Mouse (Mus musculus): ENCODE measurements around the gene Acox1. TPM values are rescaled to one million over a fixed set of nuclear protein-coding genes. Genes with fewer than 3 reads are reported as not detected.

Gene Acox1
- polyA plus RNA-seq, 1 experiment from 2014 or later: 38.6 TPM

GRCm38 (mm10) chr11:116185836-116186235 is 13.0 kb downstream of the Acox1 start:
- ATAC-seq (replicated peaks; ENCODE audit: extremely low read depth, insufficient read depth, low FRiP score): no peak
- H3K27me3 ChIP-seq (ENCODE audit: control insufficient read depth, insufficient read depth, low read length): no peaks in the 10 kb centered on the region
- no peaks in the 10 kb centered on the region for H3K9me3 ChIP-seq (replicated peaks; ENCODE audit: control insufficient read depth, low read length)
- H3K4me3 ChIP-seq (ENCODE audit: low read length): no peak overlapping the region
- H3K4me1 ChIP-seq (ENCODE audit: control insufficient read depth, insufficient read depth, low read length): peaks cover 5% of the 10 kb centered on the region
- H3K27ac ChIP-seq (ENCODE audit: low read length): peak overlapping the region; percentile 17; the same call in 1 of the 2 replicates
- WGBS: 68% methylated on average over 3 of the region's 3 CpGs
- peaks cover 25% of the 10 kb centered on the region for H3K36me3 ChIP-seq (ENCODE audit: control insufficient read depth, insufficient read depth)
- H3K9ac ChIP-seq (ENCODE audit: low read length): no peak overlapping the region
- H3K4me2 ChIP-seq (ENCODE audit: low read depth, low read length): no peak overlapping the region

GRCm38 (mm10) chr11:116178411-116179121 is 20.3 kb downstream of the Acox1 start:
- peaks cover 55% of the 10 kb centered on the region for H3K36me3 ChIP-seq (ENCODE audit: control insufficient read depth, insufficient read depth)
- H3K4me3 ChIP-seq (ENCODE audit: low read length): no peak overlapping the region
- no peak overlapping the region for H3K9ac ChIP-seq (ENCODE audit: low read length)
- 86% methylated on average over 20 of the region's 20 CpGs for WGBS
- no peaks in the 10 kb centered on the region for H3K9me3 ChIP-seq (replicated peaks; ENCODE audit: control insufficient read depth, low read length)
- no peaks in the 10 kb centered on the region for H3K27me3 ChIP-seq (ENCODE audit: control insufficient read depth, insufficient read depth, low read length)
- no peaks in the 10 kb centered on the region for H3K4me1 ChIP-seq (ENCODE audit: control insufficient read depth, insufficient read depth, low read length)
- no peak overlapping the region for H3K27ac ChIP-seq (ENCODE audit: low read length)
- H3K4me2 ChIP-seq (ENCODE audit: low read depth, low read length): no peak overlapping the region
- no peak for ATAC-seq (replicated peaks; ENCODE audit: extremely low read depth, insufficient read depth, low FRiP score)

GRCm38 (mm10) chr11:116176010-116176409 is 22.8 kb downstream of the Acox1 start:
- no peak overlapping the region for H3K9ac ChIP-seq (ENCODE audit: low read length)
- WGBS: 86% methylated on average over 7 of the region's 7 CpGs
- no peaks in the 10 kb centered on the region for H3K4me1 ChIP-seq (ENCODE audit: control insufficient read depth, insufficient read depth, low read length)
- no peak overlapping the region for H3K4me2 ChIP-seq (ENCODE audit: low read depth, low read length)
- H3K9me3 ChIP-seq (replicated peaks; ENCODE audit: control insufficient read depth, low read length): no peaks in the 10 kb centered on the region
- H3K4me3 ChIP-seq (ENCODE audit: low read length): no peak overlapping the region
- H3K27me3 ChIP-seq (ENCODE audit: control insufficient read depth, insufficient read depth, low read length): no peaks in the 10 kb centered on the region
- H3K36me3 ChIP-seq (ENCODE audit: control insufficient read depth, insufficient read depth): peaks cover 63% of the 10 kb centered on the region
- ATAC-seq (replicated peaks; ENCODE audit: extremely low read depth, insufficient read depth, low FRiP score): no peak
- no peak overlapping the region for H3K27ac ChIP-seq (ENCODE audit: low read length)

- H3K36me3 ChIP-seq (ENCODE audit: control insufficient read depth, insufficient read depth): peaks cover 53% of the 10 kb centered on the region
- no peak for ATAC-seq (replicated peaks; ENCODE audit: extremely low read depth, insufficient read depth, low FRiP score)
- H3K9ac ChIP-seq (ENCODE audit: low read length): no peak overlapping the region
- no peak overlapping the region for H3K4me2 ChIP-seq (ENCODE audit: low read depth, low read length)
- WGBS: 91% methylated on average over 22 of the region's 22 CpGs
- H3K9me3 ChIP-seq (replicated peaks; ENCODE audit: control insufficient read depth, low read length): no peaks in the 10 kb centered on the region
- H3K27me3 ChIP-seq (ENCODE audit: control insufficient read depth, insufficient read depth, low read length): no peaks in the 10 kb centered on the region
- no peaks in the 10 kb centered on the region for H3K4me1 ChIP-seq (ENCODE audit: control insufficient read depth, insufficient read depth, low read length)
- H3K4me3 ChIP-seq (ENCODE audit: low read length): no peak overlapping the region
- no peak overlapping the region for H3K27ac ChIP-seq (ENCODE audit: low read length)
Measured at GRCm38 (mm10) chr11:116174775-116175448, 23.9 kb downstream of the Acox1 start.

- no peak for ATAC-seq (replicated peaks; ENCODE audit: extremely low read depth, insufficient read depth, low FRiP score)
- Histone ChIP-seq H3K27ac (ENCODE audit: low read length) (no peak overlapping the region), H3K4me1 (ENCODE audit: control insufficient read depth, insufficient read depth, low read length) (peaks cover 2% of the 10 kb centered on the region; the same call in 1 of the 2 replicates), H3K9ac (ENCODE audit: low read length) (no peak overlapping the region), H3K27me3 (ENCODE audit: control insufficient read depth, insufficient read depth, low read length) (no peaks in the 10 kb centered on the region), H3K36me3 (ENCODE audit: control insufficient read depth, insufficient read depth) (peaks cover 35% of the 10 kb centered on the region), H3K9me3 (replicated peaks; ENCODE audit: control insufficient read depth, low read length) (no peaks in the 10 kb centered on the region), H3K4me2 (ENCODE audit: low read depth, low read length) (no peak overlapping the region), H3K4me3 (ENCODE audit: low read length) (no peak overlapping the region)
- WGBS: 89% methylated on average over 2 of the region's 2 CpGs
Measured at GRCm38 (mm10) chr11:116171959-116172358, 26.9 kb downstream of the Acox1 start.

- Histone ChIP-seq H3K4me1 (ENCODE audit: control insufficient read depth, insufficient read depth, low read length) (peaks cover 13% of the 10 kb centered on the region), H3K9me3 (replicated peaks; ENCODE audit: control insufficient read depth, low read length) (no peaks in the 10 kb centered on the region), H3K4me2 (ENCODE audit: low read depth, low read length) (no peak overlapping the region), H3K36me3 (ENCODE audit: control insufficient read depth, insufficient read depth) (peaks cover 31% of the 10 kb centered on the region), H3K27me3 (ENCODE audit: control insufficient read depth, insufficient read depth, low read length) (no peaks in the 10 kb centered on the region), H3K4me3 (ENCODE audit: low read length) (no peak overlapping the region), H3K9ac (ENCODE audit: low read length) (no peak overlapping the region), H3K27ac (ENCODE audit: low read length) (no peak overlapping the region)
- WGBS: 81% methylated on average over 5 of the region's 5 CpGs
- no peak for ATAC-seq (replicated peaks; ENCODE audit: extremely low read depth, insufficient read depth, low FRiP score)
Measured at GRCm38 (mm10) chr11:116170003-116170800, 28.6 kb downstream of the Acox1 start.

- Histone ChIP-seq H3K27me3 (ENCODE audit: control insufficient read depth, insufficient read depth, low read length) (no peaks in the 10 kb centered on the region), H3K27ac (ENCODE audit: low read length) (no peak overlapping the region), H3K9me3 (replicated peaks; ENCODE audit: control insufficient read depth, low read length) (no peaks in the 10 kb centered on the region), H3K36me3 (ENCODE audit: control insufficient read depth, insufficient read depth) (peaks cover 25% of the 10 kb centered on the region), H3K9ac (ENCODE audit: low read length) (no peak overlapping the region), H3K4me1 (ENCODE audit: control insufficient read depth, insufficient read depth, low read length) (peaks cover 13% of the 10 kb centered on the region), H3K4me2 (ENCODE audit: low read depth, low read length) (no peak overlapping the region), H3K4me3 (ENCODE audit: low read length) (no peak overlapping the region)
- WGBS: 84% methylated on average over 3 of the region's 3 CpGs
- no peak for ATAC-seq (replicated peaks; ENCODE audit: extremely low read depth, insufficient read depth, low FRiP score)
Measured at GRCm38 (mm10) chr11:116169214-116169613, 29.6 kb downstream of the Acox1 start.

GRCm38 (mm10) chr11:116167884-116168439 is 30.9 kb downstream of the Acox1 start, which contains the start of gene Fbf1:
TSS of gene Fbf1 (minus strand) at chr11:116168166.
- peak; percentile 97 for ATAC-seq (replicated peaks; ENCODE audit: extremely low read depth, insufficient read depth, low FRiP score)
- Histone ChIP-seq H3K36me3 (ENCODE audit: control insufficient read depth, insufficient read depth) (peaks cover 13% of the 10 kb centered on the region), H3K4me1 (ENCODE audit: control insufficient read depth, insufficient read depth, low read length) (peaks cover 13% of the 10 kb centered on the region), H3K9me3 (replicated peaks; ENCODE audit: control insufficient read depth, low read length) (no peaks in the 10 kb centered on the region), H3K27ac (ENCODE audit: low read length) (peak within 1 kb of the TSS; percentile 97), H3K4me3 (ENCODE audit: low read length) (peak within 1 kb of the TSS; percentile 86), H3K4me2 (ENCODE audit: low read depth, low read length) (peak within 1 kb of the TSS; percentile 78), H3K9ac (ENCODE audit: low read length) (peak within 1 kb of the TSS; percentile 85), H3K27me3 (ENCODE audit: control insufficient read depth, insufficient read depth, low read length) (no peaks in the 10 kb centered on the region)
- WGBS: under 1% methylated on average over 40 of the region's 40 CpGs
